Mouse (Mus musculus) E14TG2a.4 (cell line): ENCODE measurements around the gene Mylk3.

Experiments used
- H3K27me3 ChIP-seq: 2 replicates; pipeline ENCODE4 v1.6.1; 2014; ENCODE audit warnings: low read length, control low read depth; ENCODE audit not compliant: insufficient read depth
- H3K36me3 ChIP-seq: 2 replicates; pipeline ENCODE4 v1.6.1; 2014; ENCODE audit warnings: low read length, control low read depth; ENCODE audit not compliant: insufficient read depth
- H3K4me1 ChIP-seq: replicated peaks from 2 replicates; pipeline ENCODE4 v1.6.1; 2014; ENCODE audit warnings: low read depth, low read length, control low read depth
- H3K4me3 ChIP-seq: replicated peaks from 2 replicates; pipeline ENCODE4 v1.5.1; 2014; ENCODE audit warnings: mild to moderate bottlenecking, low read length
- H3K9me3 ChIP-seq: 2 replicates; pipeline ENCODE4 v1.6.1; 2014; ENCODE audit warnings: low read length, control low read depth
- CTCF ChIP-seq: conservative IDR thresholded peaks from 2 replicates; pipeline ENCODE4 v1.5.1; 2014; ENCODE audit warnings: low read length
- NANOG ChIP-seq: IDR thresholded peaks from 2 replicates; pipeline ENCODE4 v1.6.1; 2014; ENCODE audit warnings: borderline replicate concordance, low read length, mixed read lengths
- POU5F1 ChIP-seq: IDR thresholded peaks from 2 replicates; pipeline ENCODE4 v1.6.1; 2014; ENCODE audit warnings: low read length, borderline replicate concordance

Gene Mylk3

DNA sequence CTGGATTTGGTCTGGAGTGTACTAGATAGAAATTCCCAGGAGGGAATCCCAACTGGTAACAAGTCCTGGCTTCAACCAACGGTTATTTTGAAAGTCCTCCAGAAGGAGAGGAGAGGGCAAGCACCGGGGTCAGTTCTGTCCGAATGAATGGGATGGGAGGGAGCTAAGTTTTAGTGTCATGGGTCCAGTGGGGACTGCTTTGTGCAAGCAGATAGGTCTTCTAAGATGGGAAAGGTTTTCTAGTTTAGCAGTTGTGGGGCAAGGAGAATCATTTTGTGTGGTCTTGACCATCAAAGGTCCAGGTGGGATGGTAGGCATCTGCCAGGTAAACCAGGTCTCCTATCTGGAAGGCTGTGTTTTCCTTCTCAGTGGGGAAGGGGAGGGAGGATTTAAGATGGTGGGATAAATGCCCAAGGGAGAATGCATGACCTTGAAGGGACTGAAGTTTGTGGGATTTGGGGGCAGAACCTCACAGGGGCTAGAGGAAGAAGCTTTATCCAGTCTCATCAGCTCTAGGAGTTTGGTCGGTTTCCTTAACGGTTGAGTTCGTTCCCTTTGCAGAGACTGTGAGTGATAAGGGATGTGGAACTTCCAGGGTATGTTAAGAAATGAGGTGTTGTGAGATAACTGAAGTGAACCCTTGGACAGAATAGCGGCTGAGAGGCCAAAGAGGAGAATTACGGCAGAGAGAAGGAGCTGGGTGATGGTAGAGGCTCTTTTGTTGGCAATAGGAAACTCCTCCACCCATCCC lies 9.7 kb upstream of the Mylk3 start:
- Histone ChIP-seq H3K9me3 (no peaks in the 10 kb centered on the region), H3K4me1 (0 out of 2 replicates have a peak, but pooled peaks cover 5% of the 10 kb centered on the region), H3K4me3 (no peak overlapping the region), H3K36me3 (no peaks in the 10 kb centered on the region), H3K27me3 (0 out of 2 replicates have a peak, but pooled peaks cover 3% of the 10 kb centered on the region)
- no peak for TF ChIP-seq POU5F1
- no peak for TF ChIP-seq NANOG
- TF ChIP-seq CTCF, result no peak

GRCm38 (mm10) chr8:85395017-85395416 lies 8.9 kb upstream of the Mylk3 start:
- 0 out of 2 replicates have a peak, but pooled peaks cover 5% of the 10 kb centered on the region for H3K4me1 ChIP-seq
- no peak overlapping the region for H3K4me3 ChIP-seq
- TF ChIP-seq POU5F1 (no peak), CTCF (no peak), NANOG (no peak)
- 0 out of 2 replicates have a peak, but pooled peaks cover 3% of the 10 kb centered on the region for H3K27me3 ChIP-seq
- H3K9me3 ChIP-seq, result no peaks in the 10 kb centered on the region
- no peaks in the 10 kb centered on the region for H3K36me3 ChIP-seq

DNA sequence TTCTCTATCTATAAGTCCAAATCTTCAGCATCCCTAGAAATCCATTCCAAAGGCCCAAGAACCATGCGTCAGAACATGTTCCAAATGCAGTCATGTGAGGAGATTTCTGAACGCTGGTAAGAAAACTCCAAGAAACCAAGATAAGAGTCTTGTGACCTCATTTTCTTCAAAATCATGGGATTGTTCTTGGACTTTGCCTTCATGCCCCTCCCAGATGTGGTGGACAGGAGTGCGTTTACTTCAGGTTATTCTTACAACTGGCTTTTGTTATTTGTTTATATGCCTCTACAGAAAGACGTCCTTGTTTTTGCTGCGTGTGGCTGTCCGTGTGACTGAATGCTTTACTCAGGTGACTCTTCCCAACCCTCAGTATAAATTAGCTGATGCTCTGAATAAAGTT lies 7.1 kb upstream of the Mylk3 start:
- 0 out of 2 replicates have a peak, but pooled peaks cover 5% of the 10 kb centered on the region for H3K4me1 ChIP-seq
- no peak overlapping the region for H3K4me3 ChIP-seq
- H3K36me3 ChIP-seq, result no peaks in the 10 kb centered on the region
- H3K27me3 ChIP-seq, result 0 out of 2 replicates have a peak, but pooled peaks cover 3% of the 10 kb centered on the region
- TF ChIP-seq POU5F1, result no peak
- no peak for TF ChIP-seq CTCF
- TF ChIP-seq NANOG, result no peak
- H3K9me3 ChIP-seq, result no peaks in the 10 kb centered on the region

DNA sequence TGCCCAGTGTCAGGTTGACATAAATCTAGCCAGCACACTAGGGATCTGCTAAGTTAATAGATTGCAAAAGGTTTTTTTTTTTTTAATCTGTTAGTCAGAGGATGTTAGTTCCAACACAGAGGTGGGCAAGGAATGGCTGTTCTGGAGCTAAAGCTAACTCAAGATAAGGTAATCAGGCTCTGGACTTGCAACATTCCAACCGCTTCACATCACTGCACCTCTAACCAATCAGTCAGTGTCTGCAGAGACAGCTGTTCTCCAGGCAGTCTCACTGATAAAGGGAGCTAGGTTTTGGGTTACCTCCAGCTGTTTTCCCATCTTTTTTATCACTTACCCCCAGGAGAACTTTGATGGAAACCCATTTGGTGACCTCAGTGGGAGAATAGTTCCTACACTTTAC lies 5.3 kb upstream of the Mylk3 start:
- H3K27me3 ChIP-seq, result 0 out of 2 replicates have a peak, but pooled peaks cover 3% of the 10 kb centered on the region
- no peaks in the 10 kb centered on the region for H3K4me1 ChIP-seq
- no peaks in the 10 kb centered on the region for H3K9me3 ChIP-seq
- H3K36me3 ChIP-seq, result no peaks in the 10 kb centered on the region
- H3K4me3 ChIP-seq, result no peak overlapping the region
- TF ChIP-seq NANOG, result no peak
- no peak for TF ChIP-seq POU5F1
- TF ChIP-seq CTCF, result no peak

- Histone ChIP-seq H3K9me3 (no peaks in the 10 kb centered on the region), H3K4me1 (peaks cover 9% of the 10 kb centered on the region; the same call in 1 of the 2 replicates), H3K27me3 (no peaks in the 10 kb centered on the region; the same call in 1 of the 2 replicates), H3K4me3 (no peak overlapping the region), H3K36me3 (no peaks in the 10 kb centered on the region)
- TF ChIP-seq POU5F1 (no peak), NANOG (no peak), CTCF (no peak)
These were observed 4.2 kb downstream of the Mylk3 start for GRCm38 (mm10) chr8:85381926-85382325.

- no peaks in the 10 kb centered on the region for H3K36me3 ChIP-seq
- TF ChIP-seq CTCF, result no peak
- TF ChIP-seq POU5F1, result no peak
- no peak for TF ChIP-seq NANOG
- H3K9me3 ChIP-seq, result no peaks in the 10 kb centered on the region
- H3K27me3 ChIP-seq, result no peaks in the 10 kb centered on the region; the same call in 1 of the 2 replicates
- H3K4me3 ChIP-seq, result no peak overlapping the region
- peaks cover 9% of the 10 kb centered on the region; the same call in 1 of the 2 replicates for H3K4me1 ChIP-seq
These were observed 5.3 kb downstream of the Mylk3 start for GRCm38 (mm10) chr8:85380824-85381209.

DNA sequence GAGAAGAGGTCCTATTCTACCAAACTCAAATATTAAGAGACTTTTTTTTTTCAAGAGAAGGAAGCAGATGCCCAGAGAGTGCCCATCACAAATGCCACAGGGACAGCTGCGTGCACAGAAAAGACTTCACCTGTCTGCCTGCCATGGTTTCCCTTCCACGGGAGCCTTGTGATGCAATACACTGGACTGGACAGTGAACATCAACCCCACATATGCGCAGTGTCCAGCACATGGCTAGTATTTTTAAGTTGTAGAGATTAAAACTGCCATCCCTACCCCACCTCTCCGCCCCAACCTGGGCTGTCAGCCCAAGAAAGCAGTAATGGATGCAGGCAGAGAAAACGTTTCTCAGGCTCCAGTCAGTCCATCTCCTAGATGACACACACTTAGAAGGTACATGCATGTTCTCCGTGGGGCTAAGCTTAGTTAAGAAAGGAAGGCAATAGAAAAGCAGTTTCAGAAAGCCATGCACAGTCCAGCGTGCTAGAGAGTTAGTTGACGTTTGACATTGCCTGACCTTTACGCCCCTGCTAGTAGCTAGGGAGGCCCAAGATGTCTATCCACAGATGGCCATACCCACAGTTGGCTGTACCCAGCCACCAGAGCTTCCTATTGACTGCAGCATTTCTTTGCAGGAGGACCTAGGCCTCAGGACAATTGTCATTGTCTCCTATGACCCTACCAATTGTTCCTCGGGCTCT lies 5.9 kb downstream of the Mylk3 start:
- Histone ChIP-seq H3K4me1 (peaks cover 9% of the 10 kb centered on the region; the same call in 1 of the 2 replicates), H3K4me3 (no peak overlapping the region), H3K9me3 (no peaks in the 10 kb centered on the region), H3K36me3 (no peaks in the 10 kb centered on the region), H3K27me3 (no peaks in the 10 kb centered on the region; the same call in 1 of the 2 replicates)
- no peak for TF ChIP-seq POU5F1
- TF ChIP-seq NANOG, result no peak
- no peak for TF ChIP-seq CTCF

DNA sequence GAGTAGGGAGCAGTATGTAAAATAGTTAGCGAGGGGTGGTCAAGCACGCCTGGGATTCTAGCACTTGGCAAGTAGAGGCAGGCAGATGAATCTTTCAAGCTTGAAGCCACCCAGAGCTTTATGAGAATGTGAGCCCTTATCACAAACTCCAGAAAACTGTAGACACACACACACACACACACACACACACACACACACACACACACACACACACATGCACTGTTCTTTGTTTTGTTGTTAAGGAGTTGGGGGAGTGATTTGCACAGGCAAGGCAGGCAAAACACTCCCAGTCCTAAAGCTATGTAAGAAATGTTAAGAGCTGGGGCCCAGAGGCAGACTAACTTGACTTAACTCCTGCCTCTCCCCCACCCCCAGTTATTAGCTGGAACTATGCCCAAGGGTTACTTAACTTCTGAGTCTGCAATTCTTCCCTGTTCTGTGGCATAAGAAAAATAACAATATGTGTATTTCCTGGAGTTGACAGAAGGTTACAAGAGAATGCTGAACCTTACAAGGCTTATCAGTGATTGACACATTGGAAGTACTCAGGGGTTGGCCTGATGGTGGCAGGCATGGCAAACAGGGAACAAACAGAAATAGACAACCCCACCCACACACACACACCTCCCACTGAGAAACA lies 6.9 kb downstream of the Mylk3 start:
- H3K27me3 ChIP-seq, result no peaks in the 10 kb centered on the region; the same call in 1 of the 2 replicates
- TF ChIP-seq POU5F1, result no peak
- TF ChIP-seq CTCF, result no peak
- no peak for TF ChIP-seq NANOG
- H3K36me3 ChIP-seq, result no peaks in the 10 kb centered on the region
- peaks cover 9% of the 10 kb centered on the region; the same call in 1 of the 2 replicates for H3K4me1 ChIP-seq
- H3K4me3 ChIP-seq, result no peak overlapping the region
- no peaks in the 10 kb centered on the region for H3K9me3 ChIP-seq
